Mouse (Mus musculus) liver, embryonic 11.5 days (tissue): ENCODE results near the gene Pdcd11. TPM values are rescaled to one million over a fixed set of nuclear protein-coding genes. Genes with fewer than 3 reads are reported as not detected.

ENCODE experiments used
- ATAC-seq: fragments of 200-750 bp; cut with Nextera tagmentation; replicated peaks from 2 replicates; pipeline ENCODE4 v1.8.0; 2017; ENCODE audit warnings: moderate number of reproducible peaks, mild to moderate bottlenecking, moderate TSS enrichment, moderate library complexity; ENCODE audit not compliant: low FRiP score
- DNase-seq: peaks from one replicate; pipeline ENCODE4 v3.0.0-alpha.2; 2017; ENCODE audit warnings: low spot score
- H3K27ac ChIP-seq: fragments of 300-500 bp; sonication (generic); 2 replicates; pipeline ENCODE4 v1.5.1; 2014; ENCODE audit warnings: mild to moderate bottlenecking, low read depth, low read length, control low read depth
- H3K27me3 ChIP-seq: fragments of 300-500 bp; sonication (generic); replicated peaks from 2 replicates; pipeline ENCODE4 v1.6.1; 2014; ENCODE audit warnings: low read length, mixed read lengths; ENCODE audit not compliant: control insufficient read depth, insufficient read depth
- H3K36me3 ChIP-seq: fragments of 300-500 bp; sonication (generic); 2 replicates; pipeline ENCODE4 v1.6.1; 2014; ENCODE audit warnings: mild to moderate bottlenecking, low read length, moderate library complexity, mixed read lengths; ENCODE audit not compliant: control insufficient read depth, insufficient read depth
- H3K4me1 ChIP-seq: fragments of 300-500 bp; sonication (generic); replicated peaks from 2 replicates; pipeline ENCODE4 v1.6.1; 2014; ENCODE audit warnings: low read length, mixed read lengths; ENCODE audit not compliant: control insufficient read depth, insufficient read depth
- H3K4me2 ChIP-seq: fragments of 300-500 bp; sonication (generic); 2 replicates; pipeline ENCODE4 v1.6.1; 2014; ENCODE audit warnings: mild to moderate bottlenecking, control low read depth, moderate library complexity
- H3K4me3 ChIP-seq: fragments of 300-500 bp; sonication (generic); 2 replicates; pipeline ENCODE4 v1.5.1; 2014; ENCODE audit warnings: low read depth, low read length, control low read depth
- H3K9ac ChIP-seq: fragments of 300-500 bp; sonication (generic); 2 replicates; pipeline ENCODE4 v1.6.1; 2014; ENCODE audit warnings: low read depth, low read length, control low read depth
- H3K9me3 ChIP-seq: fragments of 300-500 bp; sonication (generic); 2 replicates; pipeline ENCODE4 v1.6.1; 2016; ENCODE audit warnings: low read length, inconsistent platforms, mixed read lengths; ENCODE audit not compliant: control insufficient read depth
- WGBS: fragments of 180-500 bp; shearing (Covaris S2); extraction: QIAGEN DNeasy Blood & Tissue Kit; methylation state at CpG from one replicate; pipeline ENCODE4 v1.1.7; 2014; 5-methylcytosine and 5-hydroxymethylcytosine counted together
- polyA plus RNA-seq: library from polyadenylated mRNA; unstranded; fragments of >200 nt; fragmentation: Nextera tagmentation; extraction: Ambion mirVana; gene quantifications from 2 replicates; pipeline ENCODE4 v1.2.1, GENCODE M21; 2014

Gene Pdcd11
- polyA plus RNA-seq = 18.4 and 18.8 TPM in 2 replicates

DNA sequence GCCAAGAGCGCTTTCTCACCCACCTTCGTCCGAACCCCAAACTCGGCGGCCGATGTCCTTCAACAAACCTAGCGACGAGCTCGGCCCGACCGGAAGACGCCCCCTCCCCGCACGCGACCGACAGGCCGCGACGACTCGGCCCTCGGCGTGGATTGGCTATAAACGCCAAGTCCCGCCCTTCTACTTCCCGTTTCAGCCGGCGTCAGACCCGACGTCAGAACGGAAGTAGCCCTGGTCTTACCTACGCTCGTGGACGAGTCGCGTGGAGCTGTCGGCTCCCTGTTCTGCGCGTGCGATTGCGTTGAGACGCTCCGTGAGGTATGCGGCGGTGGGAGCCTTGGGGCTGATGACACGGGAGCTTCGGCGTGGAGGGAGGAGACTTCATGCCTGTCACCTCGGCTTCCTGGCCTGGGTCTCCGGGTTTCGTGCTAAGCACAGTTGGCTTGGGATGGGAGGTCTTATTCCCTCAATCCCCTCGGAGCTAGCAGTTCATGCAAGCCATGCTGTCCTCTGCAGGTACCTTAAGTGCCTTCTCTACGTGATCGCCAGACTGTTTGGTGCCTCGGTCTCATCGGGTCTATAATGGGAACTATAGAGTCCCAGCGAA, at the start of gene Pdcd11, which contains the start of gene Usmg5:
Gene Pdcd11, plus strand, starts transcription at position 219 of the 607 bp plus-strand sequence.
Gene Usmg5, minus strand, starts transcription at position 98 of the 607 bp plus-strand sequence.
- H3K27me3 ChIP-seq = no peaks in the 10 kb centered on the region
- ATAC-seq = peak; percentile 98
- H3K4me1 ChIP-seq = peaks cover 15% of the 10 kb centered on the region
- peak within 1 kb of the TSS; percentile 89 for H3K9ac ChIP-seq
- H3K4me2 ChIP-seq = peak within 1 kb of the TSS; percentile 93
- no peaks in the 10 kb centered on the region for H3K9me3 ChIP-seq
- under 1% methylated on average over 56 of the region's 56 CpGs for WGBS
- peak within 1 kb of the TSS; percentile 87 for H3K4me3 ChIP-seq
- H3K36me3 ChIP-seq = peaks cover 24% of the 10 kb centered on the region
- H3K27ac ChIP-seq = peak within 1 kb of the TSS; percentile 67; the same call in 1 of the 2 replicates
- DNase-seq = peak; percentile 91

DNA sequence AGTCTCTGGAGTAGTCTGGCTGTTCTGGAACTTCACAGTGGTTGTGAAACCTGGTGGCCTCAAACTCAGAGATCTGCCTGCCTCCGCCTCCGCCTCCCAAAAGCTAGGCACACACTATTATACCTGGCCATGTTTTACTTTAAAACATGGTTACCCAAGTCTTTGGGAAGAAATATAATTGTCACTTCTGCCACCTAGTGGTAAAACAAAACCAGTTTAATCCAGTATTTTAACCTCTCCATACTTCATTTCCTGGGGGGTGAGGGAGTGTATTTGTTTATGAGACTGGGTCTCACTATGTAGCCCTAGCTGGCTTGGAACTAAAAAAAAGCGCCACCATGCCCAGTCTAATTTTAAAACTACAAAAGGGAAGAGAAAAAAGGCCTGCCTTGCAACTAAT, 47.0 kb upstream of the Pdcd11 start:
- H3K9me3 ChIP-seq = no peaks in the 10 kb centered on the region
- ATAC-seq = no peak
- 86% methylated on average over 3 of the region's 3 CpGs for WGBS
- H3K27ac ChIP-seq = no peak overlapping the region
- no peak overlapping the region for H3K4me3 ChIP-seq
- no peak overlapping the region for H3K9ac ChIP-seq
- H3K36me3 ChIP-seq = peaks cover 21% of the 10 kb centered on the region
- DNase-seq = no peak
- no peaks in the 10 kb centered on the region for H3K4me1 ChIP-seq
- no peak overlapping the region for H3K4me2 ChIP-seq
- no peaks in the 10 kb centered on the region for H3K27me3 ChIP-seq

DNA sequence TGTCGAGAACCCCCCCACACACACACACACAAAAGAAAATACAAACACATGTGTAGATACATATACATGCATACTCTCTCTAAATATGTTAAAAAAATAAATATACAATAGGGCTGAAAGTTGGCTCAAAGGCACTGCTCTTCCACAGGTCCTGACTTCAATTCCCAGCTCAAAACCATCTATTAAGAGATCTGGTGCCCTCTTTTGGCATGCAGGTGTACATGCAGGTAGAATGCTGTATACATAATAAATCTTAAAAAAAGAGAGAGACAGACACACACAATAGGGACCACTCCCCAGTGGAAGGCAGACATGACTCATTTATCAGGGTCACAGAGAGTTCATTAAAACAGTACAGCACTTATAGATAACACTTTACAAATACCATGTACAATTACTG, 44.2 kb upstream of the Pdcd11 start:
- Histone ChIP-seq H3K9me3 (no peaks in the 10 kb centered on the region), H3K4me2 (no peak overlapping the region), H3K27me3 (no peaks in the 10 kb centered on the region), H3K9ac (no peak overlapping the region), H3K27ac (no peak overlapping the region), H3K4me1 (peaks cover 12% of the 10 kb centered on the region), H3K4me3 (no peak overlapping the region), H3K36me3 (peaks cover 14% of the 10 kb centered on the region)
- DNase-seq = no peak
- 96% methylated on average over 1 of the region's 1 CpGs for WGBS
- ATAC-seq = no peak

DNA sequence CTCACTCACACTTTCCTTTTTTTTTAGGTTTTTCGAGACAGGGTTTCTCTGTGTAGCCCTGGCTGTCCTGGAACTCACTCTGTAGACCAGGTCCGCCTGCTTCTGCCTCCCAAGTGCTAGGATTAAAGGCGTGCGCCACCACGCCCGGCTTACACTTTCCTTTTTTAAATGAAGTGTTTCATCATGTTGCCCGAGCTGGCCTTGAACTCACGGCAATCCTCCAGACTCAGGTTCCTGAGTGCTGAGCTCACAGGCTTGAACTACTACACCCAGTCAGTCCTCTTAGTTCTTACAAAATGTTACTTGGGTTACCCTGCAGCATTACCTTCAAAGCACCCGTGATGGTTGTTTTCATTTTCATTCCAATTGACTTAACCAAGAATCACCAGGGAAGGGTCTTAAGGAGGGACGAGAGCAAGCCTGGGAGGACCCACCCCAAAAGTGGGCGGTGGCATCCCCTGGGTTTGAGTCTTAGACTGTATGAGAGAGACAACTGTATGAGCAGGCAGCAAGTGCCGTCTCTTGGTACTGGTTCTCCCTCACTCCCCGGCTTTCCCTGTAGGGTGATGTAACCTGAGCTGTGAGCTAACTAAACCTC, 43.2 kb upstream of the Pdcd11 start:
- Histone ChIP-seq H3K27me3 (no peaks in the 10 kb centered on the region), H3K4me1 (peaks cover 12% of the 10 kb centered on the region), H3K4me3 (no peak overlapping the region), H3K9ac (no peak overlapping the region; the same call in 1 of the 2 replicates), H3K4me2 (no peak overlapping the region), H3K36me3 (peaks cover 14% of the 10 kb centered on the region), H3K27ac (no peak overlapping the region), H3K9me3 (no peaks in the 10 kb centered on the region)
- DNase-seq (no peak), ATAC-seq (no peak)
- 87% methylated on average over 13 of the region's 13 CpGs for WGBS

DNA sequence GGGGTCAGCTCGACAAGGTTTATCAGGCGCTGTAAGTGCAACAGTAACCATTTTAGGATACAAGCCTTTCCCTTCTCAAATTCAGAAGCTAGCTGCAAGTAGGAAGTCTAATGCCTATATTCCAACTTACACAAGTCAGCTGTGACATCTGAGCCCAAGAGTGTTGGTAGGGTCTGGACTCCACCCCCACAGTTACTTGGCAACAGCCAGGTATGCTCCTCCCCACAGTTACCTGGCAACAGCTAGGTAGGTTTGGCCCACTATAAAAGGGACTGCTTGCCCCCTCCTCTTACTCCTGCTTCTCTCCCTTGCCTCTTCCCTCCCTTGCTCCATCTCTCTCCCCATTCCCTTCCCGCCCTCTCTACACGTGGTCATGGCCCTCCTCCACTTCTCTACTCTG, 41.5 kb upstream of the Pdcd11 start:
- no peak overlapping the region for H3K27ac ChIP-seq
- DNase-seq = no peak
- peak overlapping the region; percentile 66 for H3K4me3 ChIP-seq
- peak overlapping the region; percentile 73 for H3K4me2 ChIP-seq
- H3K9ac ChIP-seq = no peak overlapping the region
- no peaks in the 10 kb centered on the region for H3K9me3 ChIP-seq
- ATAC-seq = no peak
- peaks cover 14% of the 10 kb centered on the region for H3K36me3 ChIP-seq
- no peaks in the 10 kb centered on the region for H3K27me3 ChIP-seq
- H3K4me1 ChIP-seq = peaks cover 12% of the 10 kb centered on the region
- whole genome bisulfite sequencing = 69% methylated on average over 4 of the region's 4 CpGs

DNA sequence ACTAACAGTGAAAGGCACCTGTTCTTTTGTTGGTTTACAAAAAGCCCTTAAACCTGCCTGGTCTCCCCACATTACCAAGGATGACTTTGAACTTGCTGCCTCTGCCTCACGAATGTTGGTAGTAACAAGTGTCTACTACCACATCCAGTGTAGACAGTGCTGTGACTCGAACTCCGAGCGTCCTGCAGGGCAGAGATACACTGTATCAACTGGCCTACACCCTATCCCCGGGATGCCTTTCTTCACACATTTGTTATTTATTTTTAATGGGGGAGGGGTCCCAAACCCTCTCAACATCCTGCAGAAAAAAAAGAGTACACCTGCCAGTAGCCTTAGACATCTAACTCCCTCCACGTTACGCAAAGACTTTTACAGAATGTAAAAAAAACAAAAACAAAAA, 40.7 kb upstream of the Pdcd11 start:
- ATAC-seq (no peak), DNase-seq (no peak)
- 6% methylated on average over 7 of the region's 7 CpGs for WGBS
- Histone ChIP-seq H3K4me3 (peak overlapping the region; percentile 66), H3K4me2 (peak overlapping the region; percentile 73), H3K9me3 (no peaks in the 10 kb centered on the region), H3K9ac (peak overlapping the region; percentile 73), H3K27ac (peak overlapping the region; percentile 89; the same call in 1 of the 2 replicates), H3K27me3 (no peaks in the 10 kb centered on the region), H3K36me3 (peaks cover 14% of the 10 kb centered on the region), H3K4me1 (peaks cover 12% of the 10 kb centered on the region)

DNA sequence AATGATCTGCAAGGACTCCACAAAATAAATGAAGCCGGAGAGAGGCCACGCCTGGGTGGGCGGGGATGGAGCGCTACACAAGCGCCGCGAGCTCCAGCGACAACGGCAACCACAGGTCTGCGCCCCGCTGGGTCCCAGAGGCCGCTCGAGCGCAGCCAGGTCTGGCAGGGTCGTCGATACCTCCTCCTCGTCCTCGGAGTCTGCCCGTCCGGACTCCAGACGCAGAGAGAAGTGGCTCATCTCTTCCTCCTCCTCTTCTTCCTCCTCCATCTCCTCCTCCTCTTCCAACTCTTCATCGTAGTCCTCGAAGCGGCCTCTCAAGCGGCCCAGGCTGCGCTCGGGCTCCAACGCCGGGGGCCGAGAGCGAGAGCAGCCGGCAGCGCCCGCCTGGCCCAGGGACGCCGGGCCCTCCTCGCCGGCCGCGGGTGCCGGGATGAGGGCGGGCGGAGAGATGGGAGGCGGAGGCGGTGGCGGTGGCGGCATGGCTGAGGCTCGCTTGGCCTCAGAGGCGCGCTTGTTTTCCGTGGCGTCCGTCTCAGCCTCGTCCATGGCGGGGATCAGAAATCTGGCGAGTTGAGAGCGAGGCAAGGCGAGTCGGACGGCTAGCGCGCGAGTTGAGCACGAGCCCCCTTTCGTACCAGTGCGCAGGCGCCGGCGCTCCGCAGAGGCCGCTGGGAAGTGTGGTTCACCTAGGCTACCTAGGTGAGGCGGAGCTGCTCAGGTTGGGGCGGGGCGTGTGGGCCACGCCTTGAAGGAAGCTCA, 40.1 kb upstream of the Pdcd11 start, which contains the start of gene Pcgf6:
Gene Pcgf6, minus strand, starts transcription at position 636 of the 762 bp plus-strand sequence.
- H3K9ac ChIP-seq = peak within 1 kb of the TSS; percentile 73
- WGBS = under 1% methylated on average over 75 of the region's 75 CpGs

DNA sequence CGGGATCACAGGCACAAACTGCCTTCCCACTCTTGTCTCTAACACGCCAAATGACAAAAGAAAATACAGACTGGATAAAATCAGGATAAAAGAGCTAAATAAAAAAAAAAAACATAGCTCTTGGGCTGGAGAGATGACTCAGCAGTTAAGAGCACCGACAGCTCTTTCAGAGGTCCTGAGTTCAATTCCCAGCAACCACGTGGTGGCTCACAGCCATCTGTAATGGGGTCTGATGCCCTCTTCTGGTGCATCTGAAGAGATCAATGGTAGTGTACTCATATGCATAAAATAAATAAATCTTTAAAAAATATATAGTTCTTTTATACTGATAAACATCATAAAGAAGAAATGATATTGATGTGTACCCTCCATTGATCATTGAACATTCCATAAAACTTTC, 37.6 kb upstream of the Pdcd11 start:
- Histone ChIP-seq H3K9me3 (no peaks in the 10 kb centered on the region), H3K9ac (no peak overlapping the region), H3K27me3 (no peaks in the 10 kb centered on the region), H3K4me3 (no peak overlapping the region), H3K4me2 (no peak overlapping the region), H3K27ac (no peak overlapping the region), H3K4me1 (peaks cover 12% of the 10 kb centered on the region), H3K36me3 (no peaks in the 10 kb centered on the region)
- no peak for ATAC-seq
- DNase-seq = no peak
- 73% methylated on average over 4 of the region's 4 CpGs for WGBS

More for the DNA sequence above, 40.1 kb upstream of the Pdcd11 start, which contains the start of gene Pcgf6:
- H3K27me3 ChIP-seq = no peaks in the 10 kb centered on the region
- H3K4me2 ChIP-seq = peak within 1 kb of the TSS; percentile 73
- H3K9me3 ChIP-seq = no peaks in the 10 kb centered on the region
- H3K4me1 ChIP-seq = peaks cover 12% of the 10 kb centered on the region
- peak within 1 kb of the TSS; percentile 89 for H3K27ac ChIP-seq
- ATAC-seq (peak; percentile 85), DNase-seq (peak; percentile 87)
- peaks cover 10% of the 10 kb centered on the region for H3K36me3 ChIP-seq
- H3K4me3 ChIP-seq = peak within 1 kb of the TSS; percentile 66
